Mouse (Mus musculus): ENCODE results near the gene Ank2. TPM values are rescaled to one million over a fixed set of nuclear protein-coding genes. Genes with fewer than 3 reads are reported as not detected.

The Ank2 gene
- polyA plus RNA-seq, 1 experiment from 2014 or later, result 169 TPM

GRCm38 (mm10) chr3:127361846-127362245 lies 137.3 kb downstream of the Ank2 start:
- Histone ChIP-seq H3K9ac (ENCODE audit: low read depth, low read length) (no peak overlapping the region), H3K9me3 (ENCODE audit: control insufficient read depth, low read length) (no peaks in the 10 kb centered on the region), H3K4me1 (ENCODE audit: control insufficient read depth, insufficient read depth, low read depth, low read length) (no peaks in the 10 kb centered on the region), H3K4me3 (ENCODE audit: low read length) (no peak overlapping the region), H3K27ac (ENCODE audit: low read depth, low read length) (no peak overlapping the region), H3K36me3 (ENCODE audit: control insufficient read depth, insufficient read depth, low read length) (no peaks in the 10 kb centered on the region), H3K27me3 (replicated peaks; ENCODE audit: control insufficient read depth, insufficient read depth, low read length) (no peaks in the 10 kb centered on the region), H3K4me2 (ENCODE audit: low read length) (no peak overlapping the region)
- ATAC-seq, result no peak
- 65% methylated on average over 8 of the region's 8 CpGs for WGBS

- Histone ChIP-seq H3K27ac (ENCODE audit: low read depth, low read length) (no peak overlapping the region), H3K9me3 (ENCODE audit: control insufficient read depth, low read length) (no peaks in the 10 kb centered on the region), H3K9ac (ENCODE audit: low read depth, low read length) (no peak overlapping the region), H3K4me2 (ENCODE audit: low read length) (no peak overlapping the region), H3K4me1 (ENCODE audit: control insufficient read depth, insufficient read depth, low read depth, low read length) (no peaks in the 10 kb centered on the region), H3K36me3 (ENCODE audit: control insufficient read depth, insufficient read depth, low read length) (no peaks in the 10 kb centered on the region), H3K4me3 (ENCODE audit: low read length) (no peak overlapping the region), H3K27me3 (replicated peaks; ENCODE audit: control insufficient read depth, insufficient read depth, low read length) (no peaks in the 10 kb centered on the region)
- 29% methylated on average over 5 of the region's 5 CpGs for WGBS
- ATAC-seq, result no peak
These were observed 137.8 kb downstream of the Ank2 start for GRCm38 (mm10) chr3:127361384-127361783.

GRCm38 (mm10) chr3:127355252-127355651 lies 143.9 kb downstream of the Ank2 start:
- WGBS, result 51% methylated on average over 5 of the region's 5 CpGs
- Histone ChIP-seq H3K4me3 (ENCODE audit: low read length) (no peak overlapping the region), H3K36me3 (ENCODE audit: control insufficient read depth, insufficient read depth, low read length) (no peaks in the 10 kb centered on the region), H3K27me3 (replicated peaks; ENCODE audit: control insufficient read depth, insufficient read depth, low read length) (no peaks in the 10 kb centered on the region), H3K4me1 (ENCODE audit: control insufficient read depth, insufficient read depth, low read depth, low read length) (no peaks in the 10 kb centered on the region), H3K4me2 (ENCODE audit: low read length) (no peak overlapping the region), H3K9ac (ENCODE audit: low read depth, low read length) (no peak overlapping the region), H3K27ac (ENCODE audit: low read depth, low read length) (no peak overlapping the region), H3K9me3 (ENCODE audit: control insufficient read depth, low read length) (no peaks in the 10 kb centered on the region)
- 0 out of 2 replicates have a peak, but pooled peaks have one; percentile 16 for ATAC-seq

- 0 out of 2 replicates have a peak, but pooled peaks cover 3% of the 10 kb centered on the region for H3K9me3 ChIP-seq (ENCODE audit: control insufficient read depth, low read length)
- H3K4me3 ChIP-seq (ENCODE audit: low read length), result no peak overlapping the region
- 78% methylated on average over 9 of the region's 9 CpGs for WGBS
- H3K27ac ChIP-seq (ENCODE audit: low read depth, low read length), result no peak overlapping the region
- no peak overlapping the region for H3K9ac ChIP-seq (ENCODE audit: low read depth, low read length)
- 0 out of 2 replicates have a peak, but pooled peaks have one; percentile 18 for ATAC-seq
- no peaks in the 10 kb centered on the region for H3K27me3 ChIP-seq (replicated peaks; ENCODE audit: control insufficient read depth, insufficient read depth, low read length)
- no peaks in the 10 kb centered on the region for H3K4me1 ChIP-seq (ENCODE audit: control insufficient read depth, insufficient read depth, low read depth, low read length)
- H3K36me3 ChIP-seq (ENCODE audit: control insufficient read depth, insufficient read depth, low read length), result no peaks in the 10 kb centered on the region
- H3K4me2 ChIP-seq (ENCODE audit: low read length), result no peak overlapping the region
These were observed 148.4 kb downstream of the Ank2 start for GRCm38 (mm10) chr3:127350602-127351362.

- 0 out of 2 replicates have a peak, but pooled peaks cover 3% of the 10 kb centered on the region for H3K9me3 ChIP-seq (ENCODE audit: control insufficient read depth, low read length)
- ATAC-seq, result no peak
- no peak overlapping the region for H3K4me3 ChIP-seq (ENCODE audit: low read length)
- no peak overlapping the region for H3K4me2 ChIP-seq (ENCODE audit: low read length)
- H3K27ac ChIP-seq (ENCODE audit: low read depth, low read length), result no peak overlapping the region
- WGBS, result 76% methylated on average over 7 of the region's 7 CpGs
- H3K27me3 ChIP-seq (replicated peaks; ENCODE audit: control insufficient read depth, insufficient read depth, low read length), result no peaks in the 10 kb centered on the region
- no peak overlapping the region for H3K9ac ChIP-seq (ENCODE audit: low read depth, low read length)
- H3K36me3 ChIP-seq (ENCODE audit: control insufficient read depth, insufficient read depth, low read length), result no peaks in the 10 kb centered on the region
- H3K4me1 ChIP-seq (ENCODE audit: control insufficient read depth, insufficient read depth, low read depth, low read length), result no peaks in the 10 kb centered on the region
These were observed 150.2 kb downstream of the Ank2 start for GRCm38 (mm10) chr3:127348926-127349325.

- Histone ChIP-seq H3K36me3 (ENCODE audit: control insufficient read depth, insufficient read depth, low read length) (no peaks in the 10 kb centered on the region), H3K4me3 (ENCODE audit: low read length) (no peak overlapping the region), H3K27ac (ENCODE audit: low read depth, low read length) (no peak overlapping the region), H3K4me2 (ENCODE audit: low read length) (no peak overlapping the region), H3K9me3 (ENCODE audit: control insufficient read depth, low read length) (0 out of 2 replicates have a peak, but pooled peaks cover 3% of the 10 kb centered on the region), H3K4me1 (ENCODE audit: control insufficient read depth, insufficient read depth, low read depth, low read length) (no peaks in the 10 kb centered on the region), H3K27me3 (replicated peaks; ENCODE audit: control insufficient read depth, insufficient read depth, low read length) (no peaks in the 10 kb centered on the region), H3K9ac (ENCODE audit: low read depth, low read length) (no peak overlapping the region)
- no peak for ATAC-seq
- 59% methylated on average over 8 of the region's 8 CpGs for WGBS
These were observed 153.2 kb downstream of the Ank2 start for GRCm38 (mm10) chr3:127345860-127346459.

- 83% methylated on average over 2 of the region's 2 CpGs for WGBS
- H3K9me3 ChIP-seq (ENCODE audit: control insufficient read depth, low read length), result no peaks in the 10 kb centered on the region
These were observed 157.8 kb downstream of the Ank2 start for GRCm38 (mm10) chr3:127341300-127341699.

GRCm38 (mm10) chr3:127334876-127335275 lies 164.3 kb downstream of the Ank2 start:
- H3K9me3 ChIP-seq (ENCODE audit: control insufficient read depth, low read length), result no peaks in the 10 kb centered on the region
- WGBS, result 81% methylated on average over 6 of the region's 6 CpGs

More at GRCm38 (mm10) chr3:127341300-127341699, 157.8 kb downstream of the Ank2 start:
- Histone ChIP-seq H3K27ac (ENCODE audit: low read depth, low read length) (no peak overlapping the region), H3K4me3 (ENCODE audit: low read length) (no peak overlapping the region), H3K9ac (ENCODE audit: low read depth, low read length) (no peak overlapping the region), H3K36me3 (ENCODE audit: control insufficient read depth, insufficient read depth, low read length) (no peaks in the 10 kb centered on the region), H3K4me2 (ENCODE audit: low read length) (no peak overlapping the region), H3K4me1 (ENCODE audit: control insufficient read depth, insufficient read depth, low read depth, low read length) (no peaks in the 10 kb centered on the region), H3K27me3 (replicated peaks; ENCODE audit: control insufficient read depth, insufficient read depth, low read length) (no peaks in the 10 kb centered on the region)
- no peak for ATAC-seq

GRCm38 (mm10) chr3:127331562-127331961 lies 167.6 kb downstream of the Ank2 start:
- 97% methylated on average over 6 of the region's 6 CpGs for WGBS
- Histone ChIP-seq H3K27me3 (replicated peaks; ENCODE audit: control insufficient read depth, insufficient read depth, low read length) (no peaks in the 10 kb centered on the region), H3K9me3 (ENCODE audit: control insufficient read depth, low read length) (no peaks in the 10 kb centered on the region), H3K36me3 (ENCODE audit: control insufficient read depth, insufficient read depth, low read length) (no peaks in the 10 kb centered on the region), H3K9ac (ENCODE audit: low read depth, low read length) (no peak overlapping the region), H3K4me3 (ENCODE audit: low read length) (no peak overlapping the region), H3K4me2 (ENCODE audit: low read length) (no peak overlapping the region), H3K27ac (ENCODE audit: low read depth, low read length) (no peak overlapping the region), H3K4me1 (ENCODE audit: control insufficient read depth, insufficient read depth, low read depth, low read length) (no peaks in the 10 kb centered on the region)
- no peak for ATAC-seq

More at GRCm38 (mm10) chr3:127334876-127335275, 164.3 kb downstream of the Ank2 start:
- Histone ChIP-seq H3K4me1 (ENCODE audit: control insufficient read depth, insufficient read depth, low read depth, low read length) (no peaks in the 10 kb centered on the region), H3K36me3 (ENCODE audit: control insufficient read depth, insufficient read depth, low read length) (no peaks in the 10 kb centered on the region), H3K4me2 (ENCODE audit: low read length) (no peak overlapping the region), H3K4me3 (ENCODE audit: low read length) (no peak overlapping the region), H3K27ac (ENCODE audit: low read depth, low read length) (no peak overlapping the region), H3K27me3 (replicated peaks; ENCODE audit: control insufficient read depth, insufficient read depth, low read length) (no peaks in the 10 kb centered on the region), H3K9ac (ENCODE audit: low read depth, low read length) (no peak overlapping the region)
- no peak for ATAC-seq

Measured in hindbrain, embryonic 16.5 days (tissue).